In genomic region chr11:81508385-81509233, GRCm38 (mm10) we compare ENCODE assay signal across 9 mouse cellular contexts.
DNase-seq lines count a peak whose midpoint lies in the region; ATAC-seq and TF ChIP-seq lines count a peak whose summit lies in the region.
"Had no signal": no experiment of that assay in that cellular context is flagged by ENCODE, and none has a peak within 500 bp of the region (broad histone marks: within the 10 kb centered on the region; RNA-seq: fewer than 3 reads in every experiment).

No protein-coding gene starts in this region.

- peak; percentile 82 for DNase-seq in lung, embryonic 14.5 days
- no peak for DNase-seq in lung, postnatal 0 days (ENCODE audit: low spot score)
- peak; percentile 78 for DNase-seq in brain, embryonic 14.5 days (ENCODE audit: low read depth)
- no peak for DNase-seq in urinary bladder, postnatal 4 days (ENCODE audit: low spot score in 2 of 2)

- H3K4me1 ChIP-seq in intestine, postnatal 0 days (replicated peaks; ENCODE audit: control insufficient read depth, insufficient read depth, low read length) = no peaks in the 10 kb centered on the region
- no peaks in the 10 kb centered on the region for H3K4me1 ChIP-seq in intestine, embryonic 16.5 days (ENCODE audit: control insufficient read depth, insufficient read depth, low read length)
- no peaks in the 10 kb centered on the region for H3K4me1 ChIP-seq in lung, embryonic 14.5 days (ENCODE audit: insufficient read depth)
- no peaks in the 10 kb centered on the region for H3K4me1 ChIP-seq in lung, postnatal 0 days (ENCODE audit: insufficient read depth, low read depth, low read length)
- peaks cover 38% of the 10 kb centered on the region for H3K4me1 ChIP-seq in limb, embryonic 13.5 days
- H3K4me1 ChIP-seq: liver, embryonic 15.5 days had no signal

- H3K27me3 ChIP-seq in intestine, postnatal 0 days (replicated peaks; ENCODE audit: control insufficient read depth, insufficient read depth, low read length) = no peaks in the 10 kb centered on the region
- no peaks in the 10 kb centered on the region for H3K27me3 ChIP-seq in intestine, embryonic 16.5 days (replicated peaks; ENCODE audit: control insufficient read depth, insufficient read depth, low read length)
- no peaks in the 10 kb centered on the region for H3K27me3 ChIP-seq in lung, embryonic 14.5 days (ENCODE audit: insufficient read depth, low read length)
- H3K27me3 ChIP-seq in lung, postnatal 0 days (replicated peaks; ENCODE audit: insufficient read depth, low read length) = no peaks in the 10 kb centered on the region
- H3K27me3 ChIP-seq in limb, embryonic 13.5 days = peaks cover 14% of the 10 kb centered on the region; the same call in 1 of the 2 replicates
- H3K27me3 ChIP-seq: liver, embryonic 15.5 days had no signal

- no peak for TF ChIP-seq EP300 in lung, postnatal 0 days (IDR thresholded peaks at IDR 0.05)

- TF ChIP-seq CTCF in intestine, postnatal 0 days (IDR thresholded peaks at IDR 0.05; ENCODE audit: low read depth) = peak; percentile 28
- TF ChIP-seq CTCF in lung, embryonic 14.5 days (IDR thresholded peaks at IDR 0.05; ENCODE audit: low read depth) = 0 out of 2 replicates have a peak, but pooled peaks have one; percentile 14
- no peak for TF ChIP-seq CTCF in lung, postnatal 0 days (IDR thresholded peaks at IDR 0.05)
- peak; percentile 25; the same call in 1 of the 2 replicates for TF ChIP-seq CTCF in brain, embryonic 14.5 days (IDR thresholded peaks at IDR 0.05; ENCODE audit: borderline replicate concordance, extremely low read depth, insufficient read depth, insufficient read length)

- H3K4me2 ChIP-seq in intestine, postnatal 0 days (replicated peaks; ENCODE audit: low read depth) = no peak overlapping the region
- H3K4me2 ChIP-seq in intestine, embryonic 16.5 days (ENCODE audit: low read depth, low read length) = no peak overlapping the region
- H3K4me2 ChIP-seq in lung, embryonic 14.5 days = no peak overlapping the region
- no peak overlapping the region for H3K4me2 ChIP-seq in lung, postnatal 0 days (replicated peaks; ENCODE audit: low read depth, low read length)
- H3K4me2 ChIP-seq in limb, embryonic 13.5 days (replicated peaks) = 0 out of 2 replicates have a peak overlapping the region, but pooled peaks have one; percentile 11
- H3K4me2 ChIP-seq: liver, embryonic 15.5 days; neural tube, embryonic 12.5 days had no signal

- H3K36me3 ChIP-seq in intestine, postnatal 0 days (ENCODE audit: control insufficient read depth, insufficient read depth) = no peaks in the 10 kb centered on the region
- no peaks in the 10 kb centered on the region for H3K36me3 ChIP-seq in intestine, embryonic 16.5 days (ENCODE audit: control insufficient read depth, insufficient read depth, low read length)
- H3K36me3 ChIP-seq in lung, embryonic 14.5 days (ENCODE audit: insufficient read depth) = no peaks in the 10 kb centered on the region
- no peaks in the 10 kb centered on the region for H3K36me3 ChIP-seq in lung, postnatal 0 days (ENCODE audit: insufficient read depth, low read length)
- H3K36me3 ChIP-seq in limb, embryonic 13.5 days = no peaks in the 10 kb centered on the region
- H3K36me3 ChIP-seq: liver, embryonic 15.5 days; neural tube, embryonic 12.5 days had no signal

- ATAC-seq in intestine, postnatal 0 days = no peak
- ATAC-seq in intestine, embryonic 16.5 days = no peak
- ATAC-seq in lung, embryonic 14.5 days (ENCODE audit: insufficient read depth) = peak; percentile 11; the same call in 1 of the 2 replicates
- no peak for ATAC-seq in lung, postnatal 0 days
- ATAC-seq in limb, embryonic 13.5 days (ENCODE audit: low FRiP score, low read depth) = peak; percentile 78

- no peak overlapping the region for H3K27ac ChIP-seq in intestine, postnatal 0 days (ENCODE audit: low read depth, low read length)
- no peak overlapping the region for H3K27ac ChIP-seq in intestine, embryonic 16.5 days (ENCODE audit: low read length)
- H3K27ac ChIP-seq in lung, embryonic 14.5 days (ENCODE audit: low read depth) = no peak overlapping the region
- H3K27ac ChIP-seq in lung, postnatal 0 days (ENCODE audit: low read length) = no peak overlapping the region
- peak overlapping the region; percentile 10; the same call in 1 of the 2 replicates for H3K27ac ChIP-seq in limb, embryonic 13.5 days
- H3K27ac ChIP-seq: liver, embryonic 15.5 days; neural tube, embryonic 12.5 days had no signal

- no peak overlapping the region for H3K4me3 ChIP-seq in intestine, postnatal 0 days (ENCODE audit: low read depth, low read length)
- H3K4me3 ChIP-seq in intestine, embryonic 16.5 days (ENCODE audit: low read length) = no peak overlapping the region
- no peak overlapping the region for H3K4me3 ChIP-seq in lung, embryonic 14.5 days (ENCODE audit: low read depth, low read length)
- H3K4me3 ChIP-seq in lung, postnatal 0 days (ENCODE audit: low read depth, low read length) = no peak overlapping the region
- no peak overlapping the region for H3K4me3 ChIP-seq in limb, embryonic 13.5 days
- H3K4me3 ChIP-seq: liver, embryonic 15.5 days; neural tube, embryonic 12.5 days had no signal

- TF ChIP-seq POLR2A in brain, embryonic 14.5 days (IDR thresholded peaks at IDR 0.05; ENCODE audit: borderline replicate concordance, extremely low read depth, insufficient read depth, insufficient read length, poor library complexity, severe bottlenecking) = no peak

- H3K9ac ChIP-seq in intestine, postnatal 0 days (ENCODE audit: low read depth, low read length) = no peak overlapping the region
- no peak overlapping the region for H3K9ac ChIP-seq in intestine, embryonic 16.5 days (ENCODE audit: low read depth, low read length)
- H3K9ac ChIP-seq in lung, embryonic 14.5 days = no peak overlapping the region
- no peak overlapping the region for H3K9ac ChIP-seq in lung, postnatal 0 days (replicated peaks; ENCODE audit: low read depth)
- no peak overlapping the region for H3K9ac ChIP-seq in limb, embryonic 13.5 days
- H3K9ac ChIP-seq: liver, embryonic 15.5 days; neural tube, embryonic 12.5 days had no signal

- H3K9me3 ChIP-seq in intestine, postnatal 0 days (ENCODE audit: control insufficient read depth) = no peaks in the 10 kb centered on the region
- H3K9me3 ChIP-seq in intestine, embryonic 16.5 days (ENCODE audit: control insufficient read depth, low read length) = no peaks in the 10 kb centered on the region
- no peaks in the 10 kb centered on the region for H3K9me3 ChIP-seq in lung, embryonic 14.5 days (ENCODE audit: low read depth, low read length)
- no peaks in the 10 kb centered on the region for H3K9me3 ChIP-seq in lung, postnatal 0 days (ENCODE audit: low read length)
- H3K9me3 ChIP-seq in limb, embryonic 13.5 days = no peaks in the 10 kb centered on the region
- H3K9me3 ChIP-seq: liver, embryonic 15.5 days; neural tube, embryonic 12.5 days had no signal

- WGBS in intestine, postnatal 0 days = 63% methylated on average over 8 of the region's 8 CpGs
- WGBS in intestine, embryonic 16.5 days = 50% methylated on average over 8 of the region's 8 CpGs
- WGBS in lung, embryonic 14.5 days = 35% methylated on average over 8 of the region's 8 CpGs
- WGBS in lung, postnatal 0 days = 44% methylated on average over 8 of the region's 8 CpGs
- 26% methylated on average over 8 of the region's 8 CpGs for WGBS in limb, embryonic 13.5 days

Comparison
In these comparisons a context has a peak if more than half of its experiments do, and no peak if none do; other contexts are left out.
1. ATAC-seq: peak in lung, embryonic 14.5 days (single experiment) and limb, embryonic 13.5 days (single experiment); none in intestine, postnatal 0 days (single experiment), intestine, embryonic 16.5 days (single experiment) and lung, postnatal 0 days (single experiment).
2. DNase-seq: peak in lung, embryonic 14.5 days (single experiment) and brain, embryonic 14.5 days (single experiment); none in lung, postnatal 0 days (single experiment) and urinary bladder, postnatal 4 days (0 of 2).